Mouse (Mus musculus) intestine, postnatal 0 days (tissue): ENCODE measurements around the gene Cib3. TPM values are rescaled to one million over a fixed set of nuclear protein-coding genes. Genes with fewer than 3 reads are reported as not detected.

ENCODE experiments used
- ATAC-seq: fragments of 200-750 bp; cut with Nextera tagmentation; 2 replicates; pipeline ENCODE4 v1.8.0; 2017; ENCODE audit warnings: mild to moderate bottlenecking, moderate TSS enrichment, moderate library complexity
- H3K27ac ChIP-seq: fragments of 300-500 bp; sonication (generic); 2 replicates; pipeline ENCODE4 v1.5.1; 2014; ENCODE audit warnings: mild to moderate bottlenecking, low read depth, low read length, moderate library complexity
- H3K27me3 ChIP-seq: fragments of 300-500 bp; sonication (generic); replicated peaks from 2 replicates; pipeline ENCODE4 v1.6.1; 2014; ENCODE audit warnings: low read length, mixed read lengths; ENCODE audit not compliant: control insufficient read depth, insufficient read depth
- H3K36me3 ChIP-seq: fragments of 300-500 bp; sonication (generic); 2 replicates; pipeline ENCODE4 v1.6.1; 2014; ENCODE audit warnings: mild to moderate bottlenecking, moderate library complexity; ENCODE audit not compliant: control insufficient read depth, insufficient read depth
- H3K4me1 ChIP-seq: fragments of 300-500 bp; sonication (generic); replicated peaks from 2 replicates; pipeline ENCODE4 v1.6.1; 2014; ENCODE audit warnings: antibody characterized with exemption, low read length, mixed read lengths; ENCODE audit not compliant: control insufficient read depth, insufficient read depth
- H3K4me2 ChIP-seq: fragments of 300-500 bp; sonication (generic); replicated peaks from 2 replicates; pipeline ENCODE4 v1.6.1; 2014; ENCODE audit warnings: low read depth, mild to moderate bottlenecking, moderate library complexity
- H3K4me3 ChIP-seq: fragments of 300-500 bp; sonication (generic); 2 replicates; pipeline ENCODE4 v1.5.1; 2014; ENCODE audit warnings: low read depth, low read length
- H3K9ac ChIP-seq: fragments of 300-500 bp; sonication (generic); 2 replicates; pipeline ENCODE4 v1.6.1; 2014; ENCODE audit warnings: mild to moderate bottlenecking, low read depth, low read length
- H3K9me3 ChIP-seq: fragments of 300-500 bp; sonication (generic); 2 replicates; pipeline ENCODE4 v1.6.1; 2016; ENCODE audit warnings: mixed run types; ENCODE audit not compliant: control insufficient read depth
- CTCF ChIP-seq: sonication (generic); IDR thresholded peaks from 2 replicates; pipeline ENCODE4 v1.5.1; 2016; ENCODE audit warnings: low read depth, mild to moderate bottlenecking, control low read depth, antibody characterized with exemption, moderate library complexity
- WGBS: fragments of 180-500 bp; shearing (Covaris S2); extraction: QIAGEN DNeasy Blood & Tissue Kit; methylation state at CpG from one replicate; pipeline ENCODE4 v1.1.7; 2014; 5-methylcytosine and 5-hydroxymethylcytosine counted together
- polyA plus RNA-seq: library from polyadenylated mRNA; unstranded; fragments of >200 nt; fragmentation: Nextera tagmentation; extraction: Ambion mirVana; gene quantifications from 2 replicates; pipeline ENCODE4 v1.2.1, GENCODE M21; 2015

Gene Cib3
- polyA plus RNA-seq, 1 experiment from 2014 or later, result 0.16 TPM

GRCm38 (mm10) chr8:72158096-72158495 lies 54.5 kb downstream of the Cib3 start:
- no peak overlapping the region for H3K4me2 ChIP-seq
- WGBS, result 71% methylated on average over 2 of the region's 2 CpGs
- no peak overlapping the region for H3K27ac ChIP-seq
- ATAC-seq, result no peak
- TF ChIP-seq CTCF, result no peak
- H3K36me3 ChIP-seq, result no peaks in the 10 kb centered on the region
- no peaks in the 10 kb centered on the region for H3K27me3 ChIP-seq
- H3K4me3 ChIP-seq, result no peak overlapping the region
- H3K9me3 ChIP-seq, result no peaks in the 10 kb centered on the region
- H3K9ac ChIP-seq, result no peak overlapping the region
- H3K4me1 ChIP-seq, result peaks cover 8% of the 10 kb centered on the region

Other genes starting within 250 kb of the Cib3 start
- gene Cyp4f18, start 203.2 kb downstream of the Cib3 start, polyA plus RNA-seq, result 2.7 and 4.2 TPM in 2 replicates
- not detected in 2 replicates for gene Olfr372, start 171.6 kb downstream of the Cib3 start, polyA plus RNA-seq
- 0.08 and 0.14 TPM in 2 replicates for gene Olfr373, start 129.7 kb downstream of the Cib3 start, polyA plus RNA-seq
- not detected in 2 replicates for gene Olfr374, start 105.8 kb downstream of the Cib3 start, polyA plus RNA-seq
- 277 and 300 TPM in 2 replicates for gene Tpm4, start 77.9 kb downstream of the Cib3 start, polyA plus RNA-seq
- gene Rab8a, start 51.6 kb downstream of the Cib3 start, polyA plus RNA-seq, result 165 and 177 TPM in 2 replicates
- 3.6 and 4.0 TPM in 2 replicates for gene Hsh2d, start 23.2 kb downstream of the Cib3 start, polyA plus RNA-seq
- gene Gm11034, start 799 bp upstream of the Cib3 start, polyA plus RNA-seq, result not detected in 2 replicates
- gene Fam32a, start 6.9 kb upstream of the Cib3 start, polyA plus RNA-seq, result 54.1 and 54.3 TPM in 2 replicates
- gene Ap1m1, start 27.2 kb upstream of the Cib3 start, polyA plus RNA-seq, result 54.0 and 56.9 TPM in 2 replicates
- gene Gm10282, start 92.4 kb upstream of the Cib3 start, polyA plus RNA-seq, result 6.8 and 7.8 TPM in 2 replicates
- 8.9 and 11.1 TPM in 2 replicates for gene Klf2, start 106.2 kb upstream of the Cib3 start, polyA plus RNA-seq
- gene Eps15l1, start 208.6 kb upstream of the Cib3 start, polyA plus RNA-seq, result 16.3 and 17.3 TPM in 2 replicates
- 0.46 and 0.55 TPM in 2 replicates for gene Calr3, start 231.0 kb upstream of the Cib3 start, polyA plus RNA-seq
- gene 1700030K09Rik, start 231.0 kb upstream of the Cib3 start, polyA plus RNA-seq, result 3.6 and 3.8 TPM in 2 replicates